Mouse (Mus musculus) hindbrain, embryonic 14.5 days (tissue): ENCODE results near the gene P3h3. TPM values are rescaled to one million over a fixed set of nuclear protein-coding genes. Genes with fewer than 3 reads are reported as not detected.

ENCODE experiments used
- ATAC-seq: fragments of 200-750 bp; cut with Nextera tagmentation; 2 replicates; pipeline ENCODE4 v1.8.0; 2017; ENCODE audit warnings: moderate number of reproducible peaks, mild to moderate bottlenecking, moderate TSS enrichment, moderate library complexity; ENCODE audit not compliant: low FRiP score
- DNase-seq: peaks from one replicate; pipeline ENCODE4 v3.0.0-alpha.2; 2015; ENCODE audit warnings: low spot score
- H3K27ac ChIP-seq: fragments of 300-500 bp; sonication (generic); 2 replicates; pipeline ENCODE4 v1.5.1; 2014; ENCODE audit warnings: mild to moderate bottlenecking, moderate library complexity
- H3K27me3 ChIP-seq: fragments of 300-500 bp; sonication (generic); 2 replicates; pipeline ENCODE4 v1.6.1; 2014; ENCODE audit warnings: mild to moderate bottlenecking, low read length, mixed read lengths; ENCODE audit not compliant: control insufficient read depth, insufficient read depth
- H3K36me3 ChIP-seq: fragments of 300-500 bp; sonication (generic); replicated peaks from 2 replicates; pipeline ENCODE4 v1.6.1; 2014; ENCODE audit not compliant: control insufficient read depth, insufficient read depth
- H3K4me1 ChIP-seq: fragments of 300-500 bp; sonication (generic); replicated peaks from 2 replicates; pipeline ENCODE4 v1.6.1; 2014; ENCODE audit warnings: antibody characterized with exemption, low read length, mixed read lengths; ENCODE audit not compliant: control insufficient read depth, insufficient read depth
- H3K4me2 ChIP-seq: fragments of 300-500 bp; sonication (generic); replicated peaks from 2 replicates; pipeline ENCODE4 v1.6.1; 2014; ENCODE audit warnings: mild to moderate bottlenecking, moderate library complexity
- H3K4me3 ChIP-seq: fragments of 300-500 bp; sonication (generic); replicated peaks from 2 replicates; pipeline ENCODE4 v1.5.1; 2014; ENCODE audit warnings: mild to moderate bottlenecking, low read length
- H3K9ac ChIP-seq: fragments of 300-500 bp; sonication (generic); 2 replicates; pipeline ENCODE4 v1.6.1; 2014
- H3K9me3 ChIP-seq: fragments of 300-500 bp; sonication (generic); 2 replicates; pipeline ENCODE4 v1.6.1; 2016; ENCODE audit warnings: low read length; ENCODE audit not compliant: control insufficient read depth
- WGBS: fragments of 180-500 bp; shearing (Covaris S2); extraction: QIAGEN DNeasy Blood & Tissue Kit; methylation state at CpG from one replicate; pipeline ENCODE4 v1.1.7; 2014; 5-methylcytosine and 5-hydroxymethylcytosine counted together
- polyA plus RNA-seq: library from polyadenylated mRNA; unstranded; fragments of >200 nt; fragmentation: Nextera tagmentation; extraction: Ambion mirVana; gene quantifications from 2 replicates; pipeline ENCODE4 v1.2.1, GENCODE M21; 2014

P3h3 gene
- polyA plus RNA-seq, 1 experiment from 2014 or later, result 17.6 TPM

DNA sequence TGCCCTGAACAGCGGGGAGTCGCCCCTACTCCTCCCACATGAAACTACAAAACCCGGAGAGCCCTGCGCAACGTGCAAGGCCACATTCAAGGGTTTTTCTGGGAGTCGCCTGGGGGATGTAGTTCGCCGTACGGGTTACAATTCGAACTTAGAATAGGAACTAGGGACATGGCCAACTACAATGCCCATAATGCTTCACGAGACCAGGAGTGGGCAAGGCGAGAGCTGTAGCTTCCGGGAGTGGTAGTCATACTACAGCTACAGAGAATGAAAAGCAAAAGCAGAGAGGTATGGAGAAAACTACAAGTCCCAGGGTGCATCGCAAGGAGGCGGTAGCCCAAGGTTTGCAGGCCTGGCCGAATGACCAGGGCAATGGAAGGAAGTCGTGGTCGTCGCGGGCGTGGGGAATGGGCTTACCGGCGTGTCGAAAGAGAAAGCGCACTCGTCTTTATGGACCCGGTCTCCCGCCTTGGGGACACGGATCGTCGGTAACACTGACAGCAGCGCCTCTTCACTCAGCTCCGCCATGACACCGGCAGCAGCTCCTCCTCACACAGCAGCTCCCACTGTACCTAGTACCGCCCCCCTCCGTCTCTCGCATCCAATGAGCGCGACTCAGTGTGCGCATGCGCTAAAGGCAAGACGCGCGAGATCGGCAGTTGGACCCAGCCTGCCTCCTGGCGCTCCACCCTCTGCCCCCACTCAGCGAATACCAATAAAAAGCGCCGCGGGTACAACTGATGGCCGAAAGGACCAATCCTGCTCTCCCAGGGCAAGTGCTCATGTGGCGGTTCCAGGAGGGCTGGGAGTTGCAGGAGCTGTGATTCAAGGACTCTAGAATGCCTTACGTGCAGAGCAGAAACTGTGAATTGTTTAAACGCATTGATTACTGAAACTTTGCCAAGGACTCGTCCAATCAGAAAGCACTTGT is 28.4 kb downstream of the P3h3 start, which contains the start of the genes Usp5 and Cdca3:
Gene Usp5, minus strand, starts transcription at position 617 of the 931 bp plus-strand sequence.
Gene Cdca3, plus strand, starts transcription at position 680 of the 931 bp plus-strand sequence.
- Histone ChIP-seq H3K36me3 (peaks cover 30% of the 10 kb centered on the region), H3K4me3 (peak within 1 kb of the TSS; percentile 46), H3K27ac (peak within 1 kb of the TSS; percentile 83), H3K4me2 (peak within 1 kb of the TSS; percentile 88), H3K9ac (peak within 1 kb of the TSS; percentile 68), H3K27me3 (no peaks in the 10 kb centered on the region), H3K9me3 (no peaks in the 10 kb centered on the region), H3K4me1 (peaks cover 15% of the 10 kb centered on the region)
- DNase-seq (peak; percentile 99), ATAC-seq (peak; percentile 95)
- WGBS, result under 1% methylated on average over 54 of the region's 55 CpGs

DNA sequence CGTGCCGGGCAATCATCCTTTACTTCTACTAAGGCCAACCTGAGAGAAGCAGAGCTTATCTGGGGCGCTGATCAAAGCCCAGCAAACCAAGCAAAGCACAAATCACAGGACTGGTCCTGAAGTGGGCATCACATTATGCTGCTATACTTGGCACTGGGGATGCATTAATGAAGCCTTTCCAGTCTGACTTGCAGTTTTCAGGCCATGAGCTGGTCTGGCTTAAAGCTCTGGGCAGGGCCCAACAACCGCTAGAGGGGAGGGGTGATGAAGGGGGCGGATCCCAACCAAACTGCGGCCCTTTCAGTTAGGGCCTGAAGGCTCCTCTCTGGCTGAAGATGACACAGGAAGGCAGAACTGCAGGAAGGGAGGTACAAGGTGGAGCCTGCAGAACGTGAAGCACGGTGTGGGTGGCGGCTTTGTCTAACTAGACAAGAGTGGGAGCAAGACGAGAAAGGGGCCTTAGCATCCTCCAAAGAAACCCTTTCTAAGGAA is 29.4 kb downstream of the P3h3 start:
- Histone ChIP-seq H3K9ac (peak overlapping the region; percentile 65), H3K4me2 (peak overlapping the region; percentile 88), H3K4me1 (peaks cover 15% of the 10 kb centered on the region), H3K4me3 (peak overlapping the region; percentile 46), H3K27ac (peak overlapping the region; percentile 62), H3K36me3 (peaks cover 40% of the 10 kb centered on the region), H3K27me3 (no peaks in the 10 kb centered on the region), H3K9me3 (no peaks in the 10 kb centered on the region)
- 25% methylated on average over 10 of the region's 10 CpGs for WGBS
- ATAC-seq, result no peak
- DNase-seq, result peak; percentile 35

DNA sequence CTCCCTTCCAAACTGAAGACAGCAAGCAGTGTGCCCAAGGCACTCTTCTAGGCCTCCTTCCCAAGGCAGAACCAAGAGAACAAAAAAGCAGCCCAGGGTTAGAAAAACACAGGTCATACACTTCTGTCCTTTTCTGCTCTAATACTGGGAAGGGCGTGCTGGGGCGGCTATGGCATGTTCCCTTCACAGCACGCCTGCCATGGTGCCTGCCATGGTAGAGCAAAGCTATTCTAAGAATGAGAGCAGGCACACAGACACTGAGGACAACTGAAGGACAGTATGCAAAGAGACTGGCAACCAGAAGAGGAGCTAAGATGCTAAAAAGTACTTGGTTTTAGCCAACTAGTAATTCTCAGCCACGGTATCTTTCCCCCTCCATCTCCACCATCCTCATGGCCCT is 35.5 kb downstream of the P3h3 start:
- 96% methylated on average over 4 of the region's 4 CpGs for WGBS
- no peak for ATAC-seq
- no peak overlapping the region for H3K27ac ChIP-seq
- no peak overlapping the region for H3K4me3 ChIP-seq
- peaks cover 97% of the 10 kb centered on the region for H3K36me3 ChIP-seq
- H3K27me3 ChIP-seq, result no peaks in the 10 kb centered on the region
- H3K4me2 ChIP-seq, result no peak overlapping the region
- DNase-seq, result no peak
- H3K4me1 ChIP-seq, result no peaks in the 10 kb centered on the region
- no peak overlapping the region for H3K9ac ChIP-seq
- no peaks in the 10 kb centered on the region for H3K9me3 ChIP-seq

DNA sequence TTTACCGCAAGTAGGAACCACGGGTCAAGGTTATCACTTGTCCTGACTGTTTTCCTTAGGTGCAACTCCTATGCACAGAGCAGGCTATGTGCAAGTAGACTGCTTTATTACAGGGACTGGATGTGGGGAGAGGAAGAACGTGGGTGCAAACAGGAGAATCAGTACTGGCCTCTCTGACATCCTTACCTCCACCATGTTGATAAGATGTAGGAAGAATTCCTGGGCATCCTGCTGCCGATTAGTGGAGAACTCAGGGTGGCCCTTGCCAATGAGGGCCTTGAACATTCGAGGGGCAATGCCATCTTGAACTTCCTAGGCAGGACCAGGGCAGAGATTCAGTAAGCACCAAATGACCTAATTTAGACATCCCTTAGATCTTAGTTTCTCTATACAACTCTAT is 36.7 kb downstream of the P3h3 start:
- Histone ChIP-seq H3K27me3 (no peaks in the 10 kb centered on the region), H3K27ac (no peak overlapping the region), H3K9me3 (no peaks in the 10 kb centered on the region), H3K4me2 (no peak overlapping the region), H3K4me3 (no peak overlapping the region), H3K4me1 (no peaks in the 10 kb centered on the region), H3K9ac (no peak overlapping the region), H3K36me3 (peaks cover 100% of the 10 kb centered on the region)
- WGBS, result 94% methylated on average over 5 of the region's 5 CpGs
- ATAC-seq, result no peak
- DNase-seq, result no peak

DNA sequence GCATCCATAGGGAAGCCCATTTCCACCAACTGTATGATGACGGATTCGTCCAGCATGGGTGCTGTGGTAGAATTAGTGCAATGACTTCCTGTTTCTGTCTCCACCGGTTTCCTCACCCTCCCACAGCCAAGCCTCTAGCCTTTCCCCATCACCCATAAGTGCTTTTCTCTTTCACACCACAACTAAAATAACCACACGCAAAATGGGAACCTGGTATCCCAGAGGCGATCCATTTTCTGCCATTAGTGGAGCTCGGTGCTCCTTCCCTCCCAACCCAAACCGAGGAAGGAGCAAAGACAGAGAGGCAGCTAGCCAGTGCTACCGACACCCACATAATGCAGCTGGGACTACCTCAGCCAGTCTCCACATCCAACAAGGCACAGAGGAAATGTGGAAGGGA is 39.6 kb downstream of the P3h3 start:
- DNase-seq (no peak), ATAC-seq (no peak)
- whole genome bisulfite sequencing, result 92% methylated on average over 8 of the region's 8 CpGs

DNA sequence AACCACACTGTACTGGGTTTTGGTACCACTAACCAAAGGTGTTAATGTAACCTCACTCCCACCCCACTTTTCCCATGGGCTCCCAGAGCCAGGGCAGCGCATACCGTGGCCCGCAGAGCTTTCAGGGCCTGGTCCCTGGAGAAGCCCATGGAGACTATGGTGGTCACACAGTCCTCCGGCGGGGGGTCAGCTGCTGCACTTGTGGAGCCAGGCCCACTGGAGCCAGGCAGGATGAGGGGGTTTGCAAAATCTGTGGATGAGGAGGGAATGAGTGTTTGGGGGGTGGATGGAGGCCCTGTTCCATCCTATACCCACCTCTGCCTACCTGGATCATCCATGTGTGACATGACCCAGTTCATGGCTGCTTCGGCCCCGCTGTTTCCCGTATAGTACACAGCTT is 40.0 kb downstream of the P3h3 start:
- WGBS, result 96% methylated on average over 8 of the region's 8 CpGs
- Histone ChIP-seq H3K4me2 (no peak overlapping the region), H3K4me3 (no peak overlapping the region), H3K27ac (no peak overlapping the region), H3K27me3 (no peaks in the 10 kb centered on the region), H3K36me3 (peaks cover 77% of the 10 kb centered on the region), H3K9ac (no peak overlapping the region), H3K9me3 (no peaks in the 10 kb centered on the region), H3K4me1 (peaks cover 14% of the 10 kb centered on the region)
- ATAC-seq, result no peak
- DNase-seq, result no peak

More for the DNA sequence above, 39.6 kb downstream of the P3h3 start:
- Histone ChIP-seq H3K27me3 (no peaks in the 10 kb centered on the region), H3K4me2 (no peak overlapping the region), H3K36me3 (peaks cover 81% of the 10 kb centered on the region), H3K9me3 (no peaks in the 10 kb centered on the region), H3K9ac (no peak overlapping the region), H3K4me1 (peaks cover 9% of the 10 kb centered on the region), H3K27ac (no peak overlapping the region), H3K4me3 (no peak overlapping the region)

DNA sequence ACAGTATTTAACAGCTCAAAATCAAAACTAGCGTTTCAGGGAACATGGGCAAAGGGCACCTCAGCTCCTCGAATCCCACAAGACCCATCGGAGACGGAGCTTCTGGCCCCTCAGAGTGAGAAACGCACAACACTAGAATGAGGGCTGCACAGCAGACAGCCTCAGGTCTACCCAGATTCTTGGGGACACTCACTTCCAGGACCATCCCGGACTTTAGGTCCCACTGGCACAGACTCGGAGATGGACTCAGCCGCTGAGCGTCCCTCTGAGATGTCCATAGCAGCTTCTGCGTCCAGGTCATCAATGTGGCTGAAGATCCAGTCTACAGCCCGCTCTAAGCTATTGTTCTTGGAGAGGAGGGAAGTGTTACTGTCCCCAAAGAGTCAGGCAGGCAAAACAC is 40.4 kb downstream of the P3h3 start:
- 97% methylated on average over 11 of the region's 11 CpGs for WGBS
- H3K27me3 ChIP-seq, result no peaks in the 10 kb centered on the region
- DNase-seq (no peak), ATAC-seq (no peak)
- no peaks in the 10 kb centered on the region for H3K9me3 ChIP-seq
- peaks cover 18% of the 10 kb centered on the region for H3K4me1 ChIP-seq
- H3K36me3 ChIP-seq, result peaks cover 74% of the 10 kb centered on the region
- no peak overlapping the region for H3K27ac ChIP-seq
- H3K4me2 ChIP-seq, result no peak overlapping the region
- no peak overlapping the region for H3K4me3 ChIP-seq
- no peak overlapping the region for H3K9ac ChIP-seq

DNA sequence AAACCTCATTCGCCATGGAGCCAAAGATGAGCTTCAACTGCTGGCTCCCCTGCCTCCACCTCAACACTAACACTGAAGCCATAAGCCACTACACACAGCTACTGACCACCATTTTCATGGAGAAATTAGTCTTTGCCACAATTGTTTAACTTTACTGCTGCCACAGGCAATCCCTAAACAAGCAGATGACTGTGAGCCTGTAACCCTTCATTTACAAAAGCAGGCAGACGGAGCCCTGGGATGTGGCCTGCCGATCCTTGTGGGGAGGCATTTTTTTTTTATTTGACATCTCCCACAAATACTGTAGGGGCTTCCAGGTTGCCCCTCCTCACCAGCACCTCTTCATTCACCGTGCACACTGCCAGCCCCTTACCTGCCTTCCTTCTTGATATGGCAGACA is 40.9 kb downstream of the P3h3 start:
- Histone ChIP-seq H3K27me3 (no peaks in the 10 kb centered on the region), H3K9me3 (no peaks in the 10 kb centered on the region), H3K36me3 (peaks cover 74% of the 10 kb centered on the region), H3K4me2 (no peak overlapping the region), H3K9ac (no peak overlapping the region), H3K4me3 (no peak overlapping the region), H3K27ac (no peak overlapping the region), H3K4me1 (peaks cover 20% of the 10 kb centered on the region)
- 93% methylated on average over 4 of the region's 4 CpGs for WGBS
- ATAC-seq, result no peak
- no peak for DNase-seq

DNA sequence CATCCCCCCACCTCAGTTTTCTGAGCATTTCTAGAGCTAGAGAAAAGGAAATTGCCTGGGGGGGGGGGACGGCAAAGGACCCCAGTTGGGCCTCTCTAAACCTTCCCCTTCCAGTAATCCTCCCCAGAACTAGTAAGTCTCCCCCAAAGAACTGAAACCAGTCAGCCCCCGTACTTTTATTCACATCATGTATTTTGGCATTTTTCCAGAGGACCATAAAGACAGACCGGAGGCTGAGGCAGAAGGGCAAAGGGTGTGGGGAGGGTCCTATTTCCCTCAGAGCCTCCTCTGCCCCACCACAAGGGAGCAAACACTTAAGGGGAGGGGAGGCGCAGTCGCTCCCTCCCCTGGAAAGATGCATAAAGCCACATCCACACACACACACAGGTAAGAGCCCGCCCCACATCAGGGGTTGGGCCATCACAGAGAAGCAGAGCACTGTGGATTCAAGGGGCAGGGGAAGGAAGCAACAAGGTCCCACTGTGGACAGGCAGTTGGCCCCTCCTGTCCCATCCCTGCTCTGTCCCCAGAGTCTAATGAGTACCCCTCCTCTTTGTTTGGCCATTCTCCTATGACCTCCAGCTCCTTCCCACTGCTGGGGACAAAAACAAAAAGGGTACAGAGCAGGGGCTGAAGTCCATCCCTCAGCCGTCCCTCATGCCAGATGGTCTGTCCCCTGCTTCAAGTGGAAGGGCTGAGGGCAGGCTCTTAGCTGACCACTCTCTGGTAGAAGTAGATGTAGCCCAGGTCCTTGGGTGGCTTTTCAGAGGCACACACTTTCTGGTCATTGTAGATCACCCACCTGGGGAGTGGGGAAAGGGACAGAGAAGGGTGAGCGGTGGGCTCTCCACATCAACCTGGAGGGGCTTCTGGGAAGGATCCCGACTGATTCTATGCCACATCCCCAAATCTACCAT is 42.4 kb downstream of the P3h3 start:
- WGBS, result 68% methylated on average over 9 of the region's 9 CpGs
- Histone ChIP-seq H3K27ac (no peak overlapping the region), H3K9me3 (no peaks in the 10 kb centered on the region), H3K4me3 (no peak overlapping the region), H3K36me3 (peaks cover 71% of the 10 kb centered on the region), H3K9ac (no peak overlapping the region), H3K4me1 (peaks cover 20% of the 10 kb centered on the region), H3K4me2 (no peak overlapping the region), H3K27me3 (no peaks in the 10 kb centered on the region)
- DNase-seq (no peak), ATAC-seq (no peak)
